Mouse (Mus musculus) heart, embryonic 16.5 days (tissue): ENCODE results near the gene Krtcap3. TPM values are rescaled to one million over a fixed set of nuclear protein-coding genes. Genes with fewer than 3 reads are reported as not detected.

Experiments used
- ATAC-seq: fragments of 200-750 bp; cut with Nextera tagmentation; replicated peaks from 2 replicates; pipeline ENCODE4 v1.8.0; 2017; ENCODE audit warnings: moderate number of reproducible peaks; ENCODE audit not compliant: insufficient read depth, low FRiP score; ENCODE audit errors: extremely low read depth
- H3K27ac ChIP-seq: fragments of 300-500 bp; sonication (generic); 2 replicates; pipeline ENCODE4 v1.5.1; 2014; ENCODE audit warnings: mild to moderate bottlenecking, low read length, control low read depth, moderate library complexity
- H3K27me3 ChIP-seq: fragments of 300-500 bp; sonication (generic); 2 replicates; pipeline ENCODE4 v1.6.1; 2014; ENCODE audit warnings: low read length, mixed read lengths; ENCODE audit not compliant: control insufficient read depth, insufficient read depth
- H3K36me3 ChIP-seq: fragments of 300-500 bp; sonication (generic); 2 replicates; pipeline ENCODE4 v1.6.1; 2014; ENCODE audit not compliant: control insufficient read depth, insufficient read depth
- H3K4me1 ChIP-seq: fragments of 300-500 bp; sonication (generic); 2 replicates; pipeline ENCODE4 v1.6.1; 2014; ENCODE audit warnings: low read length, mixed read lengths; ENCODE audit not compliant: control insufficient read depth, insufficient read depth
- H3K4me2 ChIP-seq: fragments of 300-500 bp; sonication (generic); 2 replicates; pipeline ENCODE4 v1.6.1; 2014; ENCODE audit warnings: low read depth, mild to moderate bottlenecking, control low read depth, low read length
- H3K4me3 ChIP-seq: fragments of 300-500 bp; sonication (generic); 2 replicates; pipeline ENCODE4 v1.5.1; 2014; ENCODE audit warnings: mild to moderate bottlenecking, control low read depth, low read length
- H3K9ac ChIP-seq: fragments of 300-500 bp; sonication (generic); 2 replicates; pipeline ENCODE4 v1.6.1; 2014; ENCODE audit warnings: low read length, control low read depth
- H3K9me3 ChIP-seq: fragments of 300-500 bp; sonication (generic); replicated peaks from 2 replicates; pipeline ENCODE4 v1.6.1; 2016; ENCODE audit warnings: low read length; ENCODE audit not compliant: control insufficient read depth
- WGBS: fragments of 180-500 bp; shearing (Covaris S2); extraction: QIAGEN DNeasy Blood & Tissue Kit; methylation state at CpG from one replicate; pipeline ENCODE4 v1.1.7; 2014; 5-methylcytosine and 5-hydroxymethylcytosine counted together
- polyA plus RNA-seq: library from polyadenylated mRNA; unstranded; fragments of >200 nt; fragmentation: Nextera tagmentation; extraction: Ambion mirVana; gene quantifications from 2 replicates; pipeline ENCODE4 v1.2.1, GENCODE M21; 2015

The Krtcap3 gene
- polyA plus RNA-seq, 1 experiment from 2014 or later: 5.4 TPM

DNA sequence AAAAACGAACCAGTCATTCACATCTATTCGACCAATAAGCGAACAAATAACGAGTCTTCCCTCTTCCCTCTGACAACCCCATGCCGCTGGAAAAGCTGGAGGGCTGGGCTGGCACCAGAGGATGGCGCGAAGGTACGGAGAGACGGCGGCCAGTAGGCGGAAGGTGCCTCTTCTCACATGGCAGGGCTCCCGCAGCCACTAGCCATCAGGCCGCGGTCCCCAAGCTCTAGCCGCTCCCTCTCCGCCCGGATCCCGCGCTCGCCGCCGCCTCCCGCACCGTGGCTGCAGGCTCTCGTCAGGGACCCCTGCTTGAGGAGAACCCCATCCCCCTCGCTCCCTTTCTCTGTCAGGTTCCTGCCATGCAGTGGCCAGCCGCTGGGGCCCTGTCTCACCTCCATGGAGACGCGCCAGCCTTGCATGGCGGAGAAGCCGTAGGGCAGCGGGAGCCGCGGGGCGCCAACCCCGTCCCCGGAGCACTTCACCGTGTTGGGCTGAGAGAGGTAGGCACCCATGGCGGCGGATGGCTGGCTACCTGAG, 31.5 kb upstream of the Krtcap3 start:
- peak overlapping the region; percentile 90 for H3K9ac ChIP-seq
- no peaks in the 10 kb centered on the region for H3K9me3 ChIP-seq
- under 1% methylated on average over 38 of the region's 40 CpGs for WGBS
- peaks cover 20% of the 10 kb centered on the region for H3K4me1 ChIP-seq
- H3K4me2 ChIP-seq: peak overlapping the region; percentile 71
- no peaks in the 10 kb centered on the region for H3K27me3 ChIP-seq
- ATAC-seq: peak; percentile 50
- peak overlapping the region; percentile 87 for H3K4me3 ChIP-seq
- H3K36me3 ChIP-seq: no peaks in the 10 kb centered on the region
- H3K27ac ChIP-seq: peak overlapping the region; percentile 91

DNA sequence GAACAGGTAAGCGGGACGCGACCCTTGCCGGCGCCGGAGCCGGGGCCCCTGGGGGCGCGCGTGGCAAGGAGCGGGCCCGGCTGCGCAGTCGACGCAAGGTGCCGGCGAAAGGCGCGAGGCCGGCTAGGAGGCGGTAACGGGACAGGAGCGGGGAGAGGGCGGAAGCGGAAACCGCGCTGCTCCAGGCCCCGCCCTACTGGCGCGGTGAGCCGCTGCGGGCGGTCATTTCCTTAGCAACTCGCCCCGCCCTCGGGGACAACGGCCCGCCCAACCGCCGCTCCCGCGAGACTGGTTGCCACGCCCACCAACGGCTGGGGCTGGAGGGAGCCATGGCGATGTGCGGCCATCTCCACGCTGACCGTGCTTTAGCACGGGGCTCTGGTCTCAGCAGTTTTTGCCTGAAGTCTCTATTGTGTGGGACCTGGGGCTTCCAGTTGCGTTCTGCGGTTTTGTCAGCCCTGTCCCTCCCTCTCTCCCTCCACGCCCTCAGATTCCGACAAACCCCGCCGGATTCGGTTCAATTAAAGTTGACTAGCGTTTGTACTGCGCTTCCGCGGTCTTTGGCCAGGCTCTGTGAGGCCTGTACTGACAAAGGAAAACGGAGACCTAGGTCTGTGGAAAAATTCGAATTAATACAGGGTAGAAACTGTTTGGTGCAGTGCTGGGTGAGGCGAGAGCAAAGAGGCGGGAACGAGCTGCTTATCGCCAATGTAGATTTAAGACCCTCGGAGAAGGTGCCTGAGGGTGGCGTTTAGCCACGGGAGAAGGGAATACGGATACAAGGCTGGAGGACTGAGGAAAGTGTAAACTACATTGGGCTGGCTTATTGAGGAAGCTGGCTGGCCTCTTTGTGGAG, 30.8 kb upstream of the Krtcap3 start, which contains the start of gene Ppm1g:
Gene Ppm1g (minus strand): TSS at position 240 of the 856 bp plus-strand sequence.
- Histone ChIP-seq H3K9ac (peak within 1 kb of the TSS; percentile 91), H3K36me3 (no peaks in the 10 kb centered on the region), H3K9me3 (no peaks in the 10 kb centered on the region), H3K4me1 (peaks cover 20% of the 10 kb centered on the region), H3K4me2 (peak within 1 kb of the TSS; percentile 95), H3K27me3 (no peaks in the 10 kb centered on the region), H3K4me3 (peak within 1 kb of the TSS; percentile 87), H3K27ac (peak within 1 kb of the TSS; percentile 93)
- ATAC-seq: peak; percentile 96
- WGBS: under 1% methylated on average over 70 of the region's 70 CpGs

DNA sequence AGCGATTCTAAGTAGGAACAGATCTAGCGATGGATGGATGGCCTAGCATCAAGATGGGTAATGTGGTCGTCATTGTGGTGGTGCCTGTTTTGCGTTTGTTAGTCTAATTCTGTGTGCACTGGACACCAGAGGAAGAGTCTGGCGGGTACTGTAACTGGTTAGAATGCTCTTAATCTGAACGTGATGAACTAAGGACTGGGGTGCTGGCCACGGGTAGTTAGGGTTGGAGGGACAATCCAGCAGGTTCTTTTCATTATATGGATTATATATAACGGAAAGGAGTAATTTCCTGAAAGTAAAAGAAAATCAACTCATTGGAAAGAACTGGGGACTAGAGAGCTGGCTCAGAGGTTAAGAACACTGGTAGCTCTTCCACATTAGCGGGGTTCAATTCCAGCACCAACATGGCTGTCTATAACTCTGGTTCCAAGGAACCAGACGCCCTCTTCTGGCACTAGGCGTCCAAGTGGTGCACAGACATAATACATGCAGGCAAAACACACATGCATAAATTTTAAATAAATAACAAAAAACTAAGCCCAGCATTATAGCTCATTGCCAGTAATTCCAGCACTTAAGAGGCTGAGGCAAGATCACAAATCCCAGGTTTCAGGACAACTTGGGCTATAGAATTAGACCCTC, 30.1 kb upstream of the Krtcap3 start:
- 19% methylated on average over 11 of the region's 11 CpGs for WGBS
- Histone ChIP-seq H3K4me3 (peak overlapping the region; percentile 87), H3K27ac (peak overlapping the region; percentile 93), H3K9me3 (no peaks in the 10 kb centered on the region), H3K36me3 (no peaks in the 10 kb centered on the region), H3K4me2 (peak overlapping the region; percentile 95), H3K9ac (peak overlapping the region; percentile 91), H3K27me3 (no peaks in the 10 kb centered on the region), H3K4me1 (peaks cover 20% of the 10 kb centered on the region)
- ATAC-seq: no peak

GRCm38 (mm10) chr5:31222696-31223095, 28.8 kb upstream of the Krtcap3 start:
- Histone ChIP-seq H3K9me3 (no peaks in the 10 kb centered on the region), H3K27ac (no peak overlapping the region), H3K36me3 (no peaks in the 10 kb centered on the region), H3K4me1 (peaks cover 20% of the 10 kb centered on the region), H3K9ac (no peak overlapping the region), H3K27me3 (no peaks in the 10 kb centered on the region), H3K4me2 (no peak overlapping the region), H3K4me3 (no peak overlapping the region)
- no peak for ATAC-seq
- 90% methylated on average over 9 of the region's 9 CpGs for WGBS

DNA sequence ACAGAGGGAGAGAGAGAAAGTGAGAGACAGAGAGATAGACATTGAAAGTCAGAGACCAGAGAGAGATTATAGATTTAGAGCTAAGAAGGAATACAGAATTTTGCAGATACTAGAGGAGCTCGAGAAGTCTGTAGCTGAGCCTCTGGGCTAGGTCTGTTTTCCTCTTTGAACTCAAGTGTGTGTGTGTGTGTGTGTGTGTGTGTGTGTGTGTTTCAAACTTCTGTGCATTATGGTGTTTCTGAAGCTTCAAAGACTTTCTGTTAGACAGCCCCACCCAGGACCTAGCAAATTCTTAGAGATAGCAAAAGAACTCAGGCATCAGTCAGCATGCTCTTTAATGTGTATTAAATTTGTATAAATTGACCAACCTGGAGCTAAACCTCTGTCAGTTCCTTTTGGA, 24.9 kb upstream of the Krtcap3 start:
- Histone ChIP-seq H3K4me3 (no peak overlapping the region), H3K4me2 (no peak overlapping the region), H3K9me3 (no peaks in the 10 kb centered on the region), H3K27me3 (no peaks in the 10 kb centered on the region), H3K9ac (no peak overlapping the region), H3K36me3 (no peaks in the 10 kb centered on the region), H3K27ac (no peak overlapping the region), H3K4me1 (peaks cover 1% of the 10 kb centered on the region; the same call in 1 of the 2 replicates)
- ATAC-seq: no peak
- WGBS: 44% methylated on average over 1 of the region's 1 CpGs

- peak; percentile 100 for ATAC-seq
- H3K9ac ChIP-seq: peak within 1 kb of the TSS; percentile 92
- H3K36me3 ChIP-seq: peaks cover 18% of the 10 kb centered on the region
- under 1% methylated on average over 88 of the region's 103 CpGs for WGBS
- H3K27ac ChIP-seq: peak within 1 kb of the TSS; percentile 96
- H3K27me3 ChIP-seq: no peaks in the 10 kb centered on the region
- peaks cover 12% of the 10 kb centered on the region for H3K4me1 ChIP-seq
- H3K4me3 ChIP-seq: peak within 1 kb of the TSS; percentile 72
- no peaks in the 10 kb centered on the region; the same call in 1 of the 2 replicates for H3K9me3 ChIP-seq
- H3K4me2 ChIP-seq: peak within 1 kb of the TSS; percentile 84
Measured at GRCm38 (mm10) chr5:31240637-31241521, 10.6 kb upstream of the Krtcap3 start, which contains the start of the genes Nrbp1 and Gm9970. Gene Nrbp1, plus strand, starts transcription at chr5:31240864. Gene Gm9970, minus strand, starts transcription at chr5:31241232.

- H3K36me3 ChIP-seq: peaks cover 25% of the 10 kb centered on the region
- H3K9me3 ChIP-seq: no peaks in the 10 kb centered on the region; the same call in 1 of the 2 replicates
- H3K4me3 ChIP-seq: peak overlapping the region; percentile 72
- under 1% methylated on average over 13 of the region's 13 CpGs for WGBS
- peak overlapping the region; percentile 84 for H3K4me2 ChIP-seq
- H3K4me1 ChIP-seq: peaks cover 12% of the 10 kb centered on the region
- peak overlapping the region; percentile 96 for H3K27ac ChIP-seq
- H3K9ac ChIP-seq: peak overlapping the region; percentile 92
- H3K27me3 ChIP-seq: no peaks in the 10 kb centered on the region
- ATAC-seq: no peak
Measured at GRCm38 (mm10) chr5:31241522-31242034, 9.9 kb upstream of the Krtcap3 start.

GRCm38 (mm10) chr5:31242191-31242590, 9.3 kb upstream of the Krtcap3 start:
- Histone ChIP-seq H3K9me3 (no peaks in the 10 kb centered on the region), H3K4me2 (peak overlapping the region; percentile 84), H3K4me1 (peaks cover 12% of the 10 kb centered on the region), H3K9ac (peak overlapping the region; percentile 92), H3K27ac (no peak overlapping the region; the same call in 1 of the 2 replicates), H3K27me3 (no peaks in the 10 kb centered on the region), H3K4me3 (peak overlapping the region; percentile 72), H3K36me3 (peaks cover 28% of the 10 kb centered on the region)
- no peak for ATAC-seq
- 20% methylated on average over 10 of the region's 10 CpGs for WGBS
